Mouse (Mus musculus) midbrain, embryonic 12.5 days (tissue): ENCODE measurements around the gene Miga2. TPM values are rescaled to one million over a fixed set of nuclear protein-coding genes. Genes with fewer than 3 reads are reported as not detected.

Source experiments
- ATAC-seq: fragments of 200-750 bp; cut with Nextera tagmentation; 2 replicates; pipeline ENCODE4 v1.8.0; 2017; ENCODE audit warnings: low read depth, moderate TSS enrichment, moderate library complexity; ENCODE audit not compliant: low FRiP score
- H3K27ac ChIP-seq: fragments of 300-500 bp; sonication (generic); replicated peaks from 2 replicates; pipeline ENCODE4 v1.5.1; 2016; ENCODE audit warnings: mild to moderate bottlenecking
- H3K27me3 ChIP-seq: fragments of 300-500 bp; sonication (generic); 2 replicates; pipeline ENCODE4 v1.6.1; 2016; ENCODE audit warnings: mild to moderate bottlenecking
- H3K36me3 ChIP-seq: fragments of 300-500 bp; sonication (generic); 2 replicates; pipeline ENCODE4 v1.6.1; 2016
- H3K4me1 ChIP-seq: fragments of 300-500 bp; sonication (generic); 2 replicates; pipeline ENCODE4 v1.6.1; 2016
- H3K4me2 ChIP-seq: fragments of 300-500 bp; sonication (generic); replicated peaks from 2 replicates; pipeline ENCODE4 v1.6.1; 2016; ENCODE audit warnings: mild to moderate bottlenecking, moderate library complexity
- H3K4me3 ChIP-seq: fragments of 300-500 bp; sonication (generic); 2 replicates; pipeline ENCODE4 v1.5.1; 2016; ENCODE audit warnings: mild to moderate bottlenecking
- H3K9ac ChIP-seq: fragments of 300-500 bp; sonication (generic); replicated peaks from 2 replicates; pipeline ENCODE4 v1.6.1; 2016; ENCODE audit warnings: mild to moderate bottlenecking, moderate library complexity
- H3K9me3 ChIP-seq: fragments of 300-500 bp; sonication (generic); 2 replicates; pipeline ENCODE4 v1.6.1; 2016; ENCODE audit warnings: mild to moderate bottlenecking
- WGBS: fragments of 180-500 bp; shearing (Covaris S2); methylation state at CpG from one replicate; pipeline ENCODE4 v1.1.7; 2016; 5-methylcytosine and 5-hydroxymethylcytosine counted together
- polyA plus RNA-seq: library from polyadenylated mRNA; unstranded; fragments of >200 nt; fragmentation: Nextera tagmentation; extraction: Ambion mirVana; gene quantifications from 2 replicates; pipeline ENCODE4 v1.2.1, GENCODE M21; 2016

Gene Miga2
- polyA plus RNA-seq = 28.8 and 30.4 TPM in 2 replicates

- peak; percentile 98 for ATAC-seq
- Histone ChIP-seq H3K4me2 (peak within 1 kb of the TSS; percentile 94), H3K27me3 (no peaks in the 10 kb centered on the region), H3K4me1 (peaks cover 14% of the 10 kb centered on the region), H3K27ac (peak within 1 kb of the TSS; percentile 79), H3K9ac (peak within 1 kb of the TSS; percentile 81), H3K4me3 (peak within 1 kb of the TSS; percentile 83), H3K9me3 (no peaks in the 10 kb centered on the region), H3K36me3 (peaks cover 19% of the 10 kb centered on the region)
- WGBS = under 1% methylated on average over 54 of the region's 54 CpGs
Observed at GRCm38 (mm10) chr2:30363773-30364650, at the start of gene Miga2. Miga2 (plus strand) TSS chr2:30364233.

DNA sequence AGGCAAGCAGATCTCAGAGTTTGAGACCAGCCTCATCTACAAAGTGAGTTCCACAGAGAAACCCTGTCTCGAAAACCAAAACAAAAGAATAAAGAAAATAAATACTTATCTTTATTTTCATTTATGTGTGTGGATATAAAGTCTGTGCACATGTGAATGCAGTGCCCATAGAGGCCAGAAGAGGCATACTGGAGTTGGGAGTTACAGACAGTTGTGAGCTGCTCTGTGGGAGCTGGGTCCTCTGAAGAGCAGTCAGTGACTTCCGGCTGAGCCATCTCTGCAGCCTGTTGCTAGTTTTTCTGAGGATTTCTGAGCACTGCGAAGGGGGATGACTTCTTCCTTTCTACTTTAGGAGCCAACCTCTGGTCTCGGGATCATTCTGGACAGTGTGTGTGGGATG, 47.9 kb upstream of the Miga2 start:
- peaks cover 91% of the 10 kb centered on the region for H3K36me3 ChIP-seq
- no peaks in the 10 kb centered on the region for H3K9me3 ChIP-seq
- no peak overlapping the region for H3K4me2 ChIP-seq
- no peak overlapping the region for H3K9ac ChIP-seq
- no peak overlapping the region for H3K4me3 ChIP-seq
- no peak overlapping the region for H3K27ac ChIP-seq
- 95% methylated on average over 4 of the region's 4 CpGs for WGBS
- no peak for ATAC-seq
- H3K27me3 ChIP-seq = no peaks in the 10 kb centered on the region
- H3K4me1 ChIP-seq = no peaks in the 10 kb centered on the region

DNA sequence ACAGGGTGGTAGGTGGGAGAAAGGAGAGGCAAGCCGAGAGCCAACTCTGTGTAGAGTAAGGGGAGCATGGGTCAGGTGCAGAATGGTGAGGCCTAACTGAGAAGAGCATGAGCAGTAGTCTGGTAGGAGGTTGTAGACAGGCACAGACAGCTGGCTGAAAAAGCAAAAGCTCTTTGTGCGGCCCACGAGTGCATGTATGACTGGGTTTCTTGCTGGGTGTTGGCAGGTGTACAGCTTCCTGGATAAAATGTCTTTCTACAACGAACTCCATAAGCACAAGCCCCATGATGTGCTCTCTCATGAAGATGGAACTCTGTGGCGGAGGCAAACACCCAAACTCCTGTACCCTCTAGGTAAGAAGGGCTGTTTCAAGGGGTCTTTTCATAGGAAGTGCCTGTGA, 47.1 kb upstream of the Miga2 start:
- 94% methylated on average over 5 of the region's 5 CpGs for WGBS
- no peak overlapping the region for H3K9ac ChIP-seq
- H3K36me3 ChIP-seq = peaks cover 91% of the 10 kb centered on the region
- no peaks in the 10 kb centered on the region for H3K4me1 ChIP-seq
- no peak overlapping the region for H3K4me3 ChIP-seq
- no peaks in the 10 kb centered on the region for H3K27me3 ChIP-seq
- no peak overlapping the region for H3K4me2 ChIP-seq
- H3K9me3 ChIP-seq = no peaks in the 10 kb centered on the region
- H3K27ac ChIP-seq = no peak overlapping the region
- ATAC-seq = no peak

GRCm38 (mm10) chr2:30319260-30319659, 44.8 kb upstream of the Miga2 start:
- ATAC-seq = no peak

GRCm38 (mm10) chr2:30323111-30323510, 40.9 kb upstream of the Miga2 start:
- whole genome bisulfite sequencing = 92% methylated on average over 7 of the region's 7 CpGs
- H3K4me1 ChIP-seq = no peaks in the 10 kb centered on the region
- H3K27ac ChIP-seq = no peak overlapping the region
- H3K9ac ChIP-seq = no peak overlapping the region
- no peaks in the 10 kb centered on the region for H3K27me3 ChIP-seq
- no peaks in the 10 kb centered on the region for H3K9me3 ChIP-seq
- H3K4me3 ChIP-seq = no peak overlapping the region
- peaks cover 91% of the 10 kb centered on the region for H3K36me3 ChIP-seq
- ATAC-seq = no peak
- no peak overlapping the region for H3K4me2 ChIP-seq

More at GRCm38 (mm10) chr2:30319260-30319659, 44.8 kb upstream of the Miga2 start:
- 91% methylated on average over 4 of the region's 4 CpGs for WGBS
- H3K4me1 ChIP-seq = no peaks in the 10 kb centered on the region
- no peak overlapping the region for H3K9ac ChIP-seq
- no peak overlapping the region for H3K4me3 ChIP-seq
- H3K4me2 ChIP-seq = no peak overlapping the region
- H3K9me3 ChIP-seq = no peaks in the 10 kb centered on the region
- peaks cover 91% of the 10 kb centered on the region for H3K36me3 ChIP-seq
- H3K27ac ChIP-seq = no peak overlapping the region
- H3K27me3 ChIP-seq = no peaks in the 10 kb centered on the region

- H3K9ac ChIP-seq = no peak overlapping the region
Observed at GRCm38 (mm10) chr2:30325296-30325695, 38.7 kb upstream of the Miga2 start.

DNA sequence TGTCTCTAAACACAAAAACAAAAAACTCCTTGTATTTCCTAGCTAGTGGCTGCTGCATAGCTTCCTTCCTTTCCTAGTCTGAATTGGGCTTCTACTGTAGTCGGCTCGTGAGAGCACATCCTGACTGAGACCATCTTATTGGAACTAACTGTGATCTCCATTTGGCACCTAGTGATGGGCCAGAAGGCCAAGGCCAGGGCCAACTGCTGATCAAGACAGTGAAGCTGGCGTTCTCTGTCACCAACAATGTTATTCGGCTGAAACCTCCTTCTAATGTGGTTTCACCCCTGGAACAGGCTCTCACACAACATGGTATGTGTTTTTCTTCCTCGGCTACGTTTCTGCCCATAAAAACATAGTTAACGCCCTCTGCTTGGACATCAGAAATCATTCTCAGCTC, 36.8 kb upstream of the Miga2 start:
- H3K36me3 ChIP-seq = peaks cover 99% of the 10 kb centered on the region

More at GRCm38 (mm10) chr2:30325296-30325695, 38.7 kb upstream of the Miga2 start:
- Histone ChIP-seq H3K4me3 (no peak overlapping the region), H3K4me2 (no peak overlapping the region), H3K27me3 (no peaks in the 10 kb centered on the region), H3K4me1 (no peaks in the 10 kb centered on the region), H3K27ac (no peak overlapping the region), H3K9me3 (no peaks in the 10 kb centered on the region), H3K36me3 (peaks cover 97% of the 10 kb centered on the region)
- no peak for ATAC-seq
- WGBS = 94% methylated on average over 5 of the region's 5 CpGs

GRCm38 (mm10) chr2:30328791-30329190, 35.2 kb upstream of the Miga2 start:
- no peak for ATAC-seq
- Histone ChIP-seq H3K27me3 (no peaks in the 10 kb centered on the region), H3K4me3 (no peak overlapping the region), H3K9ac (no peak overlapping the region), H3K27ac (no peak overlapping the region), H3K9me3 (no peaks in the 10 kb centered on the region), H3K36me3 (peaks cover 99% of the 10 kb centered on the region), H3K4me1 (no peaks in the 10 kb centered on the region), H3K4me2 (no peak overlapping the region)
- 95% methylated on average over 3 of the region's 3 CpGs for WGBS

More for the DNA sequence above, 36.8 kb upstream of the Miga2 start:
- ATAC-seq = no peak
- H3K4me1 ChIP-seq = no peaks in the 10 kb centered on the region
- H3K9me3 ChIP-seq = no peaks in the 10 kb centered on the region
- H3K27me3 ChIP-seq = no peaks in the 10 kb centered on the region
- no peak overlapping the region for H3K9ac ChIP-seq
- H3K27ac ChIP-seq = no peak overlapping the region
- H3K4me2 ChIP-seq = no peak overlapping the region
- no peak overlapping the region for H3K4me3 ChIP-seq
- WGBS = 92% methylated on average over 7 of the region's 7 CpGs

- H3K4me3 ChIP-seq = no peak overlapping the region
- no peaks in the 10 kb centered on the region for H3K9me3 ChIP-seq
- WGBS = 96% methylated on average over 2 of the region's 2 CpGs
- H3K27ac ChIP-seq = no peak overlapping the region
- H3K27me3 ChIP-seq = no peaks in the 10 kb centered on the region
- no peak overlapping the region for H3K9ac ChIP-seq
- H3K36me3 ChIP-seq = peaks cover 100% of the 10 kb centered on the region
- H3K4me2 ChIP-seq = no peak overlapping the region
- H3K4me1 ChIP-seq = no peaks in the 10 kb centered on the region
- no peak for ATAC-seq
Observed at GRCm38 (mm10) chr2:30335324-30335723, 28.7 kb upstream of the Miga2 start.

- 89% methylated on average over 16 of the region's 16 CpGs for WGBS
- Histone ChIP-seq H3K4me2 (no peak overlapping the region), H3K4me3 (no peak overlapping the region), H3K27me3 (no peaks in the 10 kb centered on the region), H3K4me1 (no peaks in the 10 kb centered on the region), H3K27ac (no peak overlapping the region), H3K9me3 (no peaks in the 10 kb centered on the region), H3K9ac (no peak overlapping the region), H3K36me3 (peaks cover 100% of the 10 kb centered on the region)
- no peak for ATAC-seq
Observed at GRCm38 (mm10) chr2:30336174-30336915, 27.7 kb upstream of the Miga2 start.

DNA sequence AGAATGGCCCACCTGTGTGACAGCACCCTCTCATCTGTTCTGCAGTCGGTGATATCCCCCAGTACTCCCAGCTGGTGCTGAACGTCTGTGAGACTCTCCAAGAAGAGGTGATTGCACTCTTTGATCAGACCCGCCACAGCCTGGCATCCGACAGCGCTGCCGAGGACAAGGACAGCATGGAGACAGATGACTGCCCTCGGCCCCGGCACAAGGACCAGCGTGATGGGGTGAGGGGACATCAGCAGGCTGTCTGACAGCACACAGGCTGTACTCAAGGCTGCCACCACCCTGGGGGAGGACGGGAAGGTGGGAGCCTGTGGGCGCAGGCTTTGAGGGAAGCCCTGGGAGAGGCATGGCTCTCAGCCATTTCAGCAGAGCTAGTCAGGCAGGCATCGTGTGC, 26.9 kb upstream of the Miga2 start:
- H3K4me1 ChIP-seq = no peaks in the 10 kb centered on the region
- no peak overlapping the region for H3K27ac ChIP-seq
- no peak overlapping the region for H3K9ac ChIP-seq
- WGBS = 91% methylated on average over 12 of the region's 12 CpGs
- peaks cover 100% of the 10 kb centered on the region for H3K36me3 ChIP-seq
- H3K4me3 ChIP-seq = no peak overlapping the region
- no peak for ATAC-seq
- H3K4me2 ChIP-seq = no peak overlapping the region
- no peaks in the 10 kb centered on the region for H3K27me3 ChIP-seq
- H3K9me3 ChIP-seq = no peaks in the 10 kb centered on the region

DNA sequence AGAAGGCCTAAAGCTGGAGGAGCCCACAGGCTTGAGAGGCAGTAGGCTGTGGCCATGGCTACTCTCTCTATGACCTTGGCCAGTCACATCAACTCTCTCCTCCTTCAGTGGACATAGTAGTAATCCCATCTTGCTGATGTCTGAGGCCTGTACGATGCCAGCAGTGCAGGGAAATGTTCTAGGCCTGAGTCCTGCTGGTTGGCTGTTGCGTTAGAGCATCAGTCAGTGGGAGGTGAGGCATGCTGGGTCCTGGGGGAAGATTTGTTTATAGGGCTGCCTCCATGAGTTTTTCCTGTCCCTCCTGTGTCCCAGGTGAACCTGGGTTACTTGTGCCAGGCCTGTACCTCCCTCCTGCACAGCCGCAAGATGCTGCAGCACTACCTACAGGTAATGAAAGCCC, 22.0 kb upstream of the Miga2 start:
- 93% methylated on average over 3 of the region's 3 CpGs for WGBS
- ATAC-seq = no peak
- peaks cover 99% of the 10 kb centered on the region for H3K36me3 ChIP-seq

More for the DNA sequence above, 22.0 kb upstream of the Miga2 start:
- Histone ChIP-seq H3K4me2 (no peak overlapping the region), H3K4me1 (no peaks in the 10 kb centered on the region), H3K27me3 (no peaks in the 10 kb centered on the region), H3K4me3 (no peak overlapping the region), H3K27ac (no peak overlapping the region), H3K9me3 (no peaks in the 10 kb centered on the region), H3K9ac (no peak overlapping the region)
